Mouse (Mus musculus) heart, adult 8-10 months (tissue): Measurements from ENCODE around the gene Arap1. TPM values are rescaled to one million over a fixed set of nuclear protein-coding genes. Genes with fewer than 3 reads are reported as not detected.

Source experiments
- DNase-seq: peaks from one replicate; pipeline ENCODE4 v3.0.0; 2022; ENCODE audit warnings: low spot score
- total RNA-seq, 4 experiments: library from RNA; stranded (reverse); gene quantifications; 2 replicates each; pipeline ENCODE4 v1.2.4; 2022

Arap1 gene
- total RNA-seq, result 10 to 100 TPM; 27.2 to 40.0 (median 28.4) TPM

DNA sequence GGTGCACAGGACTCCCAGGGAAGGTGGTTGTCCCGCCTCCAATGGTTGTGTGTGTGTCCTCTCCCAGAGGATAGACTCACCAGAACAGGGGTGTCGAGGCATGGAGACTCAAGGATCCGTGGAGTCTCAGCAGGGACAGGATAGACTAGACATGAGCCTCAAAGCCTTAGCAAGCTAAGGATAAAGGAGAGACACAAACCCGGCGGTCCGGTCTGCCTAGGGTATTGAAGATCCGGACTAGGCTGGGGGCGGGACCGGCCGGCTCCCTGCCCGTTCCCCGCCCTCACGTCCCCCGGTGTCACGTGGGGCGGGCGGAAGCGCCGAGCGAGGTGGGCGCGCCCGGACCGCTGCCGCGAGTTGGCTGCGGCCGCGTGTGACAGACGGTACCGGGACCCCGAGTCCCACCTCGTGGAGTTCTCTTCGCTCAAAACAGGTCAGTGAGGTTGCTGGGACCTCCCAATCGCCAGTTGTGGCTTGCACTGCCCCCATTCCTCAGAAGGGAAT lies at the start of gene Arap1:
Gene Arap1 (plus strand): TSS at position 301 of the 504 bp plus-strand sequence.
- DNase-seq, result peak; percentile 35

DNA sequence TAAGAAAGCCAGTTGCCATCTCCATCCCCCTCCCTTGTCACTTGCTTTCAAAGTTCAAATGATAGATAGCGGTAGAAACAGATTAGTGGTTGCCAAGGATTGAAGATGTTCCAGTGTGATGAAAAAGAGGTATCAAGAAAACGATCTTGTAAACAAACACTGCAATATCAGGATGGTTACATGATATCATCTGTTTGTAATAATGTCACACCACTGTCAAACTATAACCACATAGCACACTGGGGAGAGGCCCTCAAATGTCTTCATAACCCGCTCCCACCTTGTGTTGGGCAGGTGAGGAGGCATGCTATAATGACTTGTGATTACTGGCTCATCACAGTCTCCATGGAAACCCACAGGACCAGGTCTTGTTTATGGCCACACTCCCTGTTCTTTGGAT lies 49.5 kb upstream of the Arap1 start:
- no peak for DNase-seq

DNA sequence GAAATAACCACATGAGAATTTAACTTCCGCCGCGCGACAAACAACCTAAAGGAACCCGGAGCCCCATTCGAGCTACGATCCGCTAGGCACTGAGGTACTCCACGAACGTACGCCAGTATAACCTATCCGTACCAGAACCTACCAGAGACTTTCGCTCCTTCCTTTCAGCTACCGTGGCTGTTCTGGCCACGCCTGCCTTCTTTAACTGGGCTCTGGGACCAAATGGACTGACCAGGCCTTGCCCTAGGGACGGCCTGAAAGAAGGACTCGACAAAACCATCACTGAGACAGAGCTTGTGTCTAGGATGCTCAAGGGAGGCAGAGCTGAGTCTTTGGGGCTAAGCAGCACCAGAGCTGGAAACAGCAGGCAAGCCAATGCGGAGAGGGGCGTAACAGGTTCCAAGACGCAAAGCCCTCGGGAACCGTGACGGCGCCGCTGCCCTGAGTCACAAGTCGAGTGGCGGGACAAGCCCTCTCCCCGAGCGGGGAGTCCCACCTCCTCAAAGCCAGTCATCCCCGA lies 46.4 kb upstream of the Arap1 start:
- DNase-seq, result no peak

DNA sequence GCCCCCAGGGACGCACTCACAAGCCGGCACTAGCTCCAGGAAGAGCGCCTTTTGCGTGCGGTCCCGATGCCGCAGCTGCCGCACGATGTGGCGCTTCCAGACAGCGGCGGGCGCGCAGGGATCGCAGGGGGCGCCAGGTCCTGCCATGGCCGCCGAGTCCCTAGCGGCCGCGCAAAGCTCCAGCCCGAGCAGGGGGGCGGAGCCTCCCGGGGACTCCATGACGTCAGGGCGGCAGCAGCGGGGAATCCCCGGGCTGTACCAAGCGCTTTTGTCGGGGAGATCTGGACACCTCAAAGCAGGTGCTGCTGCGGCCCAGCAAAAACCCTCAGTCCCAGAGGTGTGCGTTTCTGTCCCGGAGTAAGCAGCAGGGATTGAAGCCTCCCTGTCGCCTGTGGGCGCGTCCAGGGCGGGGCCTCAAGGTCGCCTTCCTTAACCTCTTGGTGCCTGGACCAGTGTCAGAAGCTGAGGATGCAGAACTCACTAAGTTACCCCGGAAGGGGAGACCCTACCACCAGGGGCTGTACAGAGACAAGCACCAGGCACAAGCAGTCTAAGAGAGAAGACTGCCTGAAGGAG lies 45.9 kb upstream of the Arap1 start, which contains the start of gene Atg16l2:
Gene Atg16l2 (minus strand): TSS at position 371 of the 576 bp plus-strand sequence.
- peak; percentile 93 for DNase-seq

DNA sequence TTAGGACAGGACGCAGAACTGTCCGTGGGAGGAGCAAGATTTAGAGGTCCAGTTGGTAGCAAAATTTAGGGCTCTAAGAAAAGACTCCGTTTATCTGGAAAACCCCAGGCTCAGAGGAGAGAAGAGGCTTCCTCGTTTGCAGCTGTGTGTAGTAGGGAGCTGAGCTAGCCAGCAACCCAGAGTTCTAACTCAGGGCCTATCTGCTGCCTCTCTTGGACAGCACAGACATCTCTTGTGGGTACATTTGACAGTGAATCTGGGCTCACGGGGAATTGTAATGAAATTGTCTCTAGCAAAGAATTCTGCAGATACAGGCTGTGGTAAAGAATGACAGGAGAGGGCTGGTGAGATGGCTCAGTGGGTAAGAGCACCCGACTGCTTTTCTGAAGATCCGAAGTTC lies 45.2 kb upstream of the Arap1 start:
- no peak for DNase-seq

DNA sequence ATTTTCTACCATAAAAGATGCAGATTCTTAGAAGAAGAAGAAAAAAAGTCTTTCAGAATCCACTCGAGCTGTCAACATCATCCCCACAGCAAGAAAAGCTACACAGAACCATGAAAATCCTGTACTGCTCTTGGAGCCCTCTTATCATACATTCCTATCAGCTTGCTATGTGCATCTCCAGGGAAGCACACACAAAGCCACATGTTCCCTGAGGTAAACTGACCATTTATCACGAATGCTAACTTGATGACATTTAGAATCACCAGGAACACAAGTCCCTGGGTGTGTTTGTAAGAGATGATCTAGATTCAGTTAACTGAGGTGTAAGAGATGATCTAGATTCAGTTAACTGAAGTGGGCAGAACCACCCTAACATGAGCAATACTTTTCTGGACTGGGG lies 41.0 kb upstream of the Arap1 start:
- DNase-seq, result no peak

DNA sequence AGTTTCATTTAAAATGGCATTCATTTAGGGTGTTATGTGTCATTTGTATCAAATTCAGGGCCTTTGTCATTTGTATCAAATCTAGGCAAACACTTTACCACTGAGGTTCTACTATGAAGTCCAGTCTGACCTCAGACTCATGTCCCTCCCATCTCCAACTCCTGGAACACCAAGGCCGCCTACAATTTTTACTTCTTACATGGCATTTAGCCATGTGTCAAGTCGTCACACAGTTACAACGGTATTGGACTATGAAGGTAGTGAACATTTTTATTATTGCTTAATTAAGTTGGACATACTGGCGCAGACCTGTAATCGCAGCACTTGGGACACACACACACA lies 37.9 kb upstream of the Arap1 start:
- no peak for DNase-seq

DNA sequence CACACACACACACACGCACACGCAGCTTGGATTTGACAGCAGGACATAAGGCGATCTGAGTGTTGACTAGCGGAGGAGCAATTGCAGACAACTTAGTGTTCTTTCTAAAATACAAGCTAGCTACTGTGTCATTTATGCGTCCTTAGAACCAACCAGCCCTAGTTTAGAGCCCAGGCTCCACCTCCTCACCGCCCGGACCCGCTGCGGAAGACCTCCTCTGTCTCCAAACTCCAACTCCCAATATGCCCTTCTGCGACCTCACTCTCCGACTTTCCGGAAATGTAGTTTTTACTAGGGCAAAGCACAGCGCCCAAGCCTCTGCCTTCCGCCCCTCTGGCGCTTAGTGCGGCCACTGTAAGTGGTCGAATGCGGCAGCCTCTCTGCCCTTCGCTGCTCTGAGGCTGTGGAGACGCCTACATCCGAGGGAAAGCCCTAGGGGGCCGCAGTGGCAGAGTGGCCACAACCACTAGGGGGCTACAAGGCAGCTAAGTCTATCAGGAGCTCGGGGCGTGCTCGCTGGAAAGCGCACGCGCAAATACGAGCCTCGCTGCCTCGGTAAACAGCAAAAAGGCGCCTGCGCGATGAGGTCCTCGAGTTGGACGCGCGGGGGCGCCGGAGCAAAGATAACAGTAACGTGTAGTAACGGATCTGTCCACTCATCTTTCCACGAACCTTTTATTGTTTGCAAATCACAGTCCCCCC lies 37.4 kb upstream of the Arap1 start:
- DNase-seq, result peak; percentile 97

DNA sequence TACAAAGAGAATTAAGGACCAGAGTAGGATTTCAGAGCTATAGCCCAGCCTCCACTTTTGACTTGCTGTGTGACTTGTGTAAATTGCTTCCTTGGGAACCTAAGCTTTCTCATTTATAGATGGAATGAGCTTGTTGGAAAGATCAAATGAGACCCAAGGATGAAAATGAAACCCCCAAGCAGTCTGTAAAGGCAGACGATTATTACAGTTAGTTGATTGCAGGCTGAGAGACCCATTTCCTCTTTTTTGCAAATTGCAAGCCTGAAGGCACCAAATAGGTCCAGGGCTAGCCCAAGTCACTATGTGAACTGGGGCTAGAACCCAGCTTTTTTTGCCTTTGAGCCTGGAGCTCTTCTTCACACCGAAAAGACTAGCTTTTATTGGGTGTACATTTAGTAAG lies 36.8 kb upstream of the Arap1 start:
- no peak for DNase-seq

DNA sequence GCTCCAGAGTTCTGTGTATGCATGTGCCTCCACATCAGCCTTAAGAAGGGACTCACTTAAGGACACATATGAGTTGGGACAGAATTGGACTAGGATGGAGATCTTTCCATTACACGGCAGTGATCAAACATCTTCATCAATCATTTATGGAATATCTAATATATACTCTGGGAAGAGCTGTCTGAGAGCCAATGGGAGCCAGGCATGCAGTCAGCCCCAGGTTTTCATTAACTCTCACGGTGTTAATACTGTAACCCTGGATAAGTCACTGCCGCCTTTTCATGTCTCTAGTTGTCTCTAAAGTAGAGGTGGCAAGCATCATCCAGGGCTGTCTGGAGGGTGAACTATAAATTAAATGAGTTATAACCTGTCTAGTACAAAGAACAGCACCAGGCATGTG lies 34.8 kb upstream of the Arap1 start:
- DNase-seq, result no peak

DNA sequence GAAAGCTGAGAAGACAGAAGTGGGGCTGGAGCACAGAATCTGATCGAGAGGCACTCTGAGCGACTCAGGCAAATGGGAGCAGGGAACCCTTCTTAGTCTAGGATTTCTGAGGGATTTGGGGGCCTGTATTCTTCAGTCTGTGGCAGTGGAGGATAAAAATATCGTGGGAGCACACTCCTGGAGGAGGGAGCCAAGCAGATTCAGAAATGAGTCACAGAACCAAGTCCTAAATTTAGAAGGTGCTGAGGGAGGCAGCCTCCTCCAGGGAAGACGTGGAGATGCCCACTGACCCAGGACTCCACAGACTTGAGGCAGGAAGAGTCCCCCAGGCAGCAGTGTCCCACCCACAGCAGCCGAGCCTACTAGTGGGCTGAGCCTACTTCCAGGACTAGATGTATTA lies 33.5 kb upstream of the Arap1 start:
- no peak for DNase-seq

DNA sequence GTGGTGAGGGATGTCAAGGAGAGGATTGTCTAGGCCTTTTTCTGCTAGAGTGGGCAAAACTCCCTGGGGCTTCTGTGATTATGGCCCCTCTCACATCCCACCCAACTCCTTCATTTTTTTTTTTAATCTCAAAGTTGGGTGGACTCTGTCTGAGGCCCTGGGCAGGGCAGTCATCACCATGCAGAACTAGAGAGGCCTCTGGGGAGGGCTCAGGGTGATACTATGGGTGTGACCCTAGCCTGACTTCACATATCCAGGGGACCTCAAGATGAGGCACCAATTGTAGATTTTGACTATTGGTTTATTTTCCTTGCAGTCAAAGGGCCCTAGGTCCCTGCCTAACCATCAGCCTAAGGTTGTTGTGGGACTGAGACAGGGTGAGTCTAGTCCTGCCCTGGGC lies 32.2 kb upstream of the Arap1 start:
- no peak for DNase-seq

DNA sequence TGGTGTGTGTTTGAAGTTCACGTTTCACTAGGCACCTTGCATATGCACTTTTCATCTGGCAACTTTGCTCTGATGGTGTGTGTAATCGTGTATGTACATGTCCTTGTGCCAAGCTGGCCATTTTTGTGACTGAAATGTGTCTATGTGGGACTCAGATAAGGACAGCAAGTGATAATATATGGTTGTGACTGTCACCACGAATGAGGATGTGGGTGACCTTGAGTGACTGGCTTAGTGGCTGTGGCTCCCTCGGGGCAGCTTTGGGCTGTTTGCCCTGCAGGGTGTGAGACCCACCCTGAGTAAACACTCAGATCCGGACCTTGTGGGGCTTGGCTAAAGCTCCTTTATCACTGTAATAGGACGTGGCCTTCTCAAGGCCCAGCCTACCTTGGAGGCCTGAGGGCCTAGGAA lies 31.3 kb upstream of the Arap1 start:
- no peak for DNase-seq

DNA sequence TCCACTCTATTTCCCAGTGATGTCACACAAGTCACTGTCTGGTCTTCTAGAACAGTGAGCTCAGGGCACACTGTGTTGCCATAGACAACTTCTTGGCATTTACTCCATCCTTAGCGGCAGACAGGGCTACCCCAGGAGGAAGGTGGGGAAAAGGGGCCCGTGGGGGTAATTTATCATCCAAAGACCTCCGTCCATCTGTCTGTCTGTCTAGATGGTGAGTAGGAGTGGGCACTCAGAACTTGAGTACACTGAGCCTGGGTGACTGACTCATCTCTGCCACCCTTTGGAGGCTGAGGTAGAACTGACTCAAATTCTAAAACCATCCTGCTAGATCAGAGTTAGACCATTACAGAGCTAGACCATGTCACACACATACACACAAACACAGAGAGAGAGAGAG lies 30.9 kb upstream of the Arap1 start, which contains the start of gene Stard10:
Gene Stard10 (plus strand): TSS at position 73 of the 400 bp plus-strand sequence.
- DNase-seq, result no peak

DNA sequence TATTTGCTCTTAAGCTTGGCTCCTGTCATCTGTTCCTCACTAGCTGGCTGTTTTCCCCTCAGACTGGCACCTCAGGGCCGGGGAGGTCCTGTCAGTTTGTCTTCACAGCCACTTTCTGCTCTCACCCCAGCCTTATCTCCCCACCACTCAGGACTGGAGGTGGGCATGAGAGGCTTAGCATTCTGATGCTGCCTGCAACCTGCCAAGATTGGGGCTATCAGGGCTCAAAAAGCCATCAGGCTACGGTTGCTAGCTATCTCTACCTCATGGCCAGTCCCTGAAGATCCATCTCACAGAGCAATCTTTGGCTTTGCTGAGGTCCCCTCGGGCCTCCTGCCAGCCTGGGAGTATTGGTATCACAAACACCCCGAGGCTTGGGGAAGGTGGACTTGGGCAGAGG lies 29.0 kb upstream of the Arap1 start:
- no peak for DNase-seq

DNA sequence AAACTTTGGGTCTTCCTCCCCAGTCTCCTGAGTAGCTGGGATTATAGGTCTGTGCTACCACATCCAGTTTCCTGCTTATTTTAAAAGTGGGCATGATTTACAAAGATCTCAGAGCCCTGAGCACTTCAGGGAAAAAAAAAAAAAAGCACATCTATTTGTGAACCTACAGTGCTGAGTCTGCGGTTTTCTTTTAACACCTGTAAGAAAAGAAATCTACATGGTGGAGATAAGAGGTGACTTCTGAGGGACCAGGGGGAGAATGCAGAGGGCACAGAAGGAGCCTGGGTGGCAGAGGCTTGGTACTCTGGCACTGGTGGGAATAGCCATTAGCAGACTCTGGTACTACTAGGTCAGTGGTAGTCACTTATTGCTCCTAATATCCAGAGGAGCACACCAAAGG lies 28.1 kb upstream of the Arap1 start:
- no peak for DNase-seq

DNA sequence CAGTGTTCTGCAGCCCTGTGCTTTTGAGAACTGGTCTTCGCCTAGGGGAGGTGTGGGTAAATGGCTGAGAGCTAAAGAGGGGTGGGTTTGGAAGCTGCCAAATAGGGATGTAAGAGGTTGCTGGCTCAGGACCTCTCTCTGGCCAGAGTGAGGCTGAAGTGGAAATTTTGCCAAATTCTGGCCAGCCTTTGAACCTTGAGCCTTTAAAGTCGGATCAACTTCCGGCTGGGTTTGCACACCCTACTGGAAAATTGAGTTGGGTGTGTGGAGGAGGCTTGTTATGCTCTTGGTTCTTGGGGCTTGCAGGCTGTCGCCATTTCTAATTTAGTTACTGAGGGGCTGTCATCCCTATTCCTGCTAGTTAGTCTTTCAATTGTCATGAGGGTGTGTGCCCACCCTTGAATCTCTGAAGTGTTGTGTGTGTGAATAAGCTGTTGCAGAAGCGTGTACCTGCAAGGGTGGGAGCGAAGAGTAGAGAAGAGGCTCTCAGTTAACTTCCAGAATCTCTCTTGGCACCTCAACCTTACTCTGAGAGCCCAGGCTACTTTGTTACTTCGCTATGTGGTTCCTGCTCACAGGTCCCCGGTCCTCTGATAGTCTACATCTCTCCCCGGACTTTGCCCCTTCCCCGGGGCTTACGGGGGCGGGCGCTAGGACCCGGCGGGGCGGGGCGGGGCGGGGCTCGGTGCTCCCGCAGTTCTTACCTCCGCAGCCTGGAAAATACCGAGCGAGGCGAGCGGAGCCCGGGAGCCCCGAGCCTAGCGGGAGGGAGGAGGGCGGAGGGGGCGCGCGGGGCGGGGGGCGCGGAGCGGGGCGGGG lies 27.3 kb upstream of the Arap1 start:
- no peak for DNase-seq

DNA sequence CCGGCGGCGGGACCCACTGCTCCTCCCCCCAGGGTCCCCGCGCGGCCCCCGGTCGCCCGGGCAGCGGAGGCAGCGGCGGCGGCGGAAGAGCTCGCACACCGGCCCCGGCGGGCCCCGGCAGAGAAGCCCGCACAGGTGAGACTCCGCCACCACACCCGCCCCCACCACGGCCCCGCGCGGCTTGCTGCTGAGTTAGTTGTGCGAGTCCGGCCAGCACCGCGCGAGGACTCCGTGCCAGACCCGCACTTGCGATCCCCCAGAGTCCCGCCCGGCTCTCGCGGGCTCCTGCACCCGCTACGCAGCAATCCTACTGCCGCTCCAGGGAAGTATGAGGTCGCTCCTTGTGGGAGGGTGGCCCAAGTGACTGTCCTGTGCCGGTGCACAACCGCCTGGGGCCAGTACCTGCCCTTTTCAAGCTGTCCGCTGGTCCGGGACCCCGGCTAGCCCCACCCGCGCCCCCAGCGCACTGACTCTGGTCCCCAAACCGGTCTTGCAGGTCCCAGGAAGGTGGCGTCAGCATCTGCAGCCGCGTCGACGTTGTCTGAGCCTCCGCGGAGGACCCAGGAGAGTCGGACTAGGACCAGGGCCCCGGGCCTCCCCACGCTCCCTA lies 26.5 kb upstream of the Arap1 start:
- DNase-seq, result no peak

DNA sequence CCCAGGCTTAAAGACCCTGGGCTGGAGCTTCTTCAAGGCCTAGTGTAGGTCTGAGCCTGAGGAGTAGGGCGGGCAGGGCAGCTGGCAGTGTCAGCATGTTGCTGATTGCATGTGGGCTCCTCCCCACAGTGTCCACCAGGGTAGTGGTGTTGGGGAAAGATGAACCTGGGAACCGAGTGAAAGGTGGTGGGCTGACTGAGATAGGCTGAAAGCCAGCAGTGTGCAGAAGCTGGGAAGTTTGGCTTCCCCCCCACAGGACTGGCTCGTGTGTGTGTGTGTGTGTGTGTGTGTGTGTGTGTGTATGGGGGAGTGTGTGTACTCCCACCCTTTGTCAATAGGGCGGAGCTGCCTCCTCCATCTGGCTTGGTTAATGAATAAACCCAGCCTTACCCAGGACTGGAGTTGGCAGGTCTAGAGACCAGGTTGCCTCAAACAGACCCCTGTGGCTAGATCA lies 24.7 kb upstream of the Arap1 start:
- no peak for DNase-seq

DNA sequence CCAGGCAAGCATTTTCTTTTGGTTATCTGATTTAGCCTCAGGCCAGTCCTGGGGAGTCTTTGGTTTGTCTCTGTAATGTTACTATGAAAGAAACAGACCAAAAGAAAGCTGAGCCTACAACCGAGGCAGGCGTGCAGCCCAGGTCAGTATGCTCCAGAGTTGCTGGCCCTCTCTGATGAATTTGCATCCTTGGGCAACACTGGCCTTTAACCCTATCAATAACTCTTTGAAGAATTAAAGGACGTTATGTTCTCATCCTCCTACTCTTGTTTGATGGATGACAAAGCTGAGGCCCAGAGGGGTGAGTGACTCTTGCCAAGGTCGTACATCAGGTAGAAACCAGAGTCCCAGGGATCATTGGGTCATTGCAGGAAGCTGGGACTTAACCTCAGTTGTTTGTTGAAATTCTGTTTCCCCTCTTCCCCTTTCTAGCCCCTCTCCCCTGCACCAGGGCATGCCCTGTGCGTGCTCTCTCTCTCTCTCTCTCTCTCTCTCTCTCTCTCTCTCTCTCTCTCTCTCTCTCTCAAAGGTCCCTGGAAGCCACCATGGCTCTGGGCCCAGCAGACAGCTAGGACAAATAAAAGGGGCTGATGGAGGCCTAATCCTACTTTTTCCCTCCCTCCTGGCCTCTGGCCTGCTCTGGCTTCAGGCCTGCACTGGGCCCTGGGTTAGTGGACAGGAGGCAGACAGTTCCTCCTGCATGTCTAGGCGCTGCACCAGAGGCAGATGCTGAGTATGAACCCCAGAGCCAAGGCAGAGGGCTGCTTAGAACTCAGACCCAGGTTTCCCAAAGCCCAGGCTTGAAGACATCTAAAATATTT lies 23.5 kb upstream of the Arap1 start:
- no peak for DNase-seq

DNA sequence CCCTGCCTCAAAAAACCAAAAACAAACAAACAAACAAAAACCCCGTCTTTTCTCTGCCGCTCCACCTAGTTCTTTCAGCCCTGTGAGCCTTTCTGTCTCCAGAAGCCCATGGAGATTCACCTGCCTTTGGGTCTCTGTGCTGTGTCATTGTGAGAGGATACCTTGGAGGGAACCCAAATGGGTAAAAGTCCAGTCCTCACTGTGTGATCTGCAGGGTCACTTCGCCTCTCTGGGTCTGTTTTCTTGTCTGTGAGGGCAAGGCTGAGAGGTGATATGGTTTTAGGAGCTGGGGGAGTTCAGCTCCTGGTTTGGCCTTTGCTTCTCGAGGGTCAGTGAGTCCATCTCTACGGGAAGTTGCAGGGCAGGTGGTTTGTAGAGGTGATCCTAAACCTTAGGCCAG lies 21.9 kb upstream of the Arap1 start:
- no peak for DNase-seq
